Mouse (Mus musculus) adrenal gland, postnatal 4 days (tissue): Measurements from ENCODE around the gene Nars2. TPM values are rescaled to one million over a fixed set of nuclear protein-coding genes. Genes with fewer than 3 reads are reported as not detected.

Experiments used
- total RNA-seq, 2 experiments: library from RNA; stranded (reverse); gene quantifications; 2 replicates each; pipeline ENCODE4 v1.2.3; 2021

The Nars2 gene
- total RNA-seq, 2 experiments from 2014 or later: 20.6 TPM

Other genes with a start within 250 kb of the Nars2 start
- gene Gab2, start 130.1 kb downstream of the Nars2 start, total RNA-seq: 10 to 100 TPM; 34.8 to 41.4 TPM